Mouse (Mus musculus) MN1 (cell line): ENCODE results near the gene Pikfyve.

Experiments
- DNase-seq: peaks from one replicate; pipeline ENCODE4 v3.0.0-alpha.2; 2016; ENCODE audit warnings: low spot score

The Pikfyve gene

DNA sequence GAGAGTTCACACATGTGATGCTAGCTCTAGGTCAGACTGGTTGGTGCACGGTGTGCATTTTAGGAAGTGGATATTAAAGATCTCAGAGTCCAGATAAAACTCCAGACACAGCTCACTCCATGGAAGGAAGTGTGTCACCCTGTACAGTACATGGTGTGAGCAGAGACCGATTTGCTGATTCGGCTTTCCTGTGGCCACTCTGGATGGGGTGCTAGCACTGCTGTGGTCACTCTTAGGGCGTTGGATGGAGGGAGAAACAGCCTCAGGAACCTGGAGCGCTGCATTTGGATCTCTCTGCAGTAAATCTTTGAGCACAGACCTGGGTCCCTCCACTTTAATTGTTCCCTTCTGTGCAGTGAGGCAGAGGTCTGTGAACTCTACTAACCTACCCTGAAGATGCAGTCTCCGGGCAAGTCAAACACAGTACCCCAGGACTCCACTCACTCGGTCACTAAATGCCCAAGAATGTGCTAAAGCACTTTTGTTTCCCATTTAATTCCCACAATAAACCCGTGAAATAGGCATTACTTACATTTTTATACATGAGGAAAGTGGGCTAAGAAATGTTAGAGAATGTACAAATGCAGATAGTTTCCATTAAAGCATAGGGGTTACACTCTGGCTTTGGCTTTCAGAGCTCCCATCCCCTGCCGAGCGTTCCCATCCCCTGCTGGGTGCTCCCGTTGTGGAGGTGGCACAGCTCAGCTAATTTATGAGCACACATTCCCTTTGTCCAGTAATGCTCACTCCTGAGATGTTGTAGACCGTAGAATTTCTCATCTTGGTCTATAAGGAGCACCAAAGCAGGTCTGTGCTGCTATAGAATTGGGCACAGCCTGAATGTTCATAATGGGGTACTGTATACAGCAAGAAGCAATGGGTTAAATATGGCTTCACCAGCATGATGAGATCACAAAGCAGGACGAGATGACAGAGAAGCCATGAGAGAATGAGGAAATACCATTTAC is 127.9 kb downstream of the Pikfyve start:
- DNase-seq: no peak

- DNase-seq: no peak
Observed at GRCm38 (mm10) chr1:65315022-65315407, 128.5 kb downstream of the Pikfyve start.
